Mouse (Mus musculus) embryonic fibroblast, embryonic 13.5 days (primary cell): ENCODE data around the gene Ppef2. TPM values are rescaled to one million over a fixed set of nuclear protein-coding genes. Genes with fewer than 3 reads are reported as not detected.

ENCODE experiments used
- H3K27ac ChIP-seq: 2 replicates; pipeline ENCODE4 v1.5.1; 2012; ENCODE audit warnings: low read length, control low read depth, inconsistent platforms; ENCODE audit not compliant: insufficient read depth
- H3K4me1 ChIP-seq: 2 replicates; pipeline ENCODE4 v1.6.1; 2011; ENCODE audit warnings: low read length; ENCODE audit not compliant: control insufficient read depth, insufficient read depth
- H3K4me3 ChIP-seq: 2 replicates; pipeline ENCODE4 v1.5.1; 2011; ENCODE audit warnings: mild to moderate bottlenecking, control low read depth, low read length; ENCODE audit not compliant: insufficient read depth
- CTCF ChIP-seq: IDR thresholded peaks from 2 replicates; pipeline ENCODE4 v1.5.1; 2011; ENCODE audit warnings: mild to moderate bottlenecking, control low read depth, low read length, moderate library complexity, borderline replicate concordance; ENCODE audit not compliant: insufficient read depth
- POLR2A ChIP-seq: IDR thresholded peaks from 2 replicates; pipeline ENCODE4 v1.6.1; 2011; ENCODE audit warnings: low read depth, mild to moderate bottlenecking, control low read depth, low read length, moderate library complexity
- polyA plus RNA-seq: library from polyadenylated mRNA; stranded (reverse); fragments of >200 nt; gene quantifications from 2 replicates; pipeline ENCODE4 v1.2.4, GENCODE M21; 2011; ENCODE audit warnings: low read depth; ENCODE audit not compliant: missing spikeins, insufficient read length

Gene Ppef2
- polyA plus RNA-seq = not detected in 2 replicates

DNA sequence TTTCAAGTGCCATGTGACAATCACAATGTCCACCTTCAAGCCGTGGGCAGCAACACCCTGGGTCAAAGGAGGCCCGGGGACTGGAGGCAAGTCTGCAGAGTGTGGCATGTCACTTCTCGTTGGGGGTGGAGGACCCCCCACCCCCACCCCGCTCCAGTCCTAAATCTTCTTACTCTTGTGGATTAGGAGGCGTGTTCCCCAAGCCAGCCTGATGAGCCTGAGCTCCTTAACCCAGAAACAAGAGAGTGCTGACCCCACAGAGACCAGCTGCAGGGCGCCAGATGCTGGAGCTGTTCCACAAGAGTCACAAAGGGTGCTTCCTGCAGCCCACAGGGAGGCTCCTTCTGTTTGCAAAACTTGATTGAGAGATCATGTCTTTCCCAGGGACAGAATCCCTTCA, at the start of gene Ppef2:
Gene Ppef2 (minus strand): TSS at position 61 of the 400 bp plus-strand sequence.
- no peak within 1 kb of the TSS for H3K27ac ChIP-seq
- H3K4me1 ChIP-seq = no peaks in the 10 kb centered on the region
- no peak for TF ChIP-seq POLR2A
- TF ChIP-seq CTCF = no peak
- no peak within 1 kb of the TSS for H3K4me3 ChIP-seq

DNA sequence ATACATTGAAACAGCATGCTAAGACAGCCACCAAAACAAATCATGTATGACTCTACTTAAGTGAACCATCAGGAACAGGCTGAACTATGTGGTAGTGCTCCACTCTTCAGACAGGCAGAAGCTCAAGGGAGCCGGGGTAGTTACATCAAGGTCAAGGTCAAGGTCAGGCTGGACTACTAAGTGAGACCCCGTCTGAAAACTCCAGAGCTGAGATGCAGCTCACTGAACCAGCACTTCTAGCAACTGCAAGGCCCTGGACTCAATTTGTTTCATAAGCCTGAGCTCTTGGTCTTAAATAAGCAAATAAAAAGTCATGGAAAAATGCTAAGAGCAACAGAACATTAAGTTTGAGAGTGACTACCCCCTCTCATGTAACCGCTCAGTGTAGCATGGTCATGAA, 48.2 kb upstream of the Ppef2 start:
- TF ChIP-seq CTCF (no peak), POLR2A (no peak)
- H3K27ac ChIP-seq = no peak overlapping the region

DNA sequence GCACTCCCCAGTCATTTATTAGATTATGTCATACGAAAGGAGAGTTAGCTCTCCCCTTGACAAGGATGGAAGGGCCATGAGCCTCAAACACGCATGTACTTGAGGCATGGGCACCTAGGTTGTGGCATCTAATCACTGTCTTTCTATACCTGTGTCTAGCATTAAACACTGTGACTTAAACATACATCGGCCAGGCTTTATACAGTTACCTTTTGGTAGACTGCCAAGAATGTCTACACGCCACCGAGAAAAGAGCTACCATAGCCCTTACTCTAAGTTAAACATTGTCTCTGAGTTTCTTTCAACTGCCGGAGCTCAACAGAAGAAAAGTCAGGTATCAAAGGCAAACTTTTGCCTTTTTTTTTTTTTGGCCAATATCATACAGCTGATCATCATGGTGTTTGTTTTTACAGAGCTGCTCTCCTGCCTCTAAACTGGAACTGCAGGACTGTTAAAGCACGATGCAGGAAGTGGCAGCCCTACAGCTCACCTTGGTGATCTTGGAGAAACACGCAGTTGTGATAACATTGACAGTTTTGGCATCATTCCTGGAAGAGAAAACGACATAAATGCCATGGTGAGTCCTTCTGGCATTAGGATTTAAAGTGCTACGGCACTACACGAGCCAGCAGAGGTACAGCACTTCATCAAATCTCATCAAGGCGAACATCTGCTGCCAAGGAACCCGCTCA, 46.2 kb upstream of the Ppef2 start:
- TF ChIP-seq POLR2A (no peak), CTCF (no peak)
- H3K4me1 ChIP-seq = no peaks in the 10 kb centered on the region
- H3K27ac ChIP-seq = no peak overlapping the region
- no peak overlapping the region for H3K4me3 ChIP-seq

More for the DNA sequence above, 48.2 kb upstream of the Ppef2 start:
- 0 out of 2 replicates have a peak, but pooled peaks cover 2% of the 10 kb centered on the region for H3K4me1 ChIP-seq
- H3K4me3 ChIP-seq = no peak overlapping the region

DNA sequence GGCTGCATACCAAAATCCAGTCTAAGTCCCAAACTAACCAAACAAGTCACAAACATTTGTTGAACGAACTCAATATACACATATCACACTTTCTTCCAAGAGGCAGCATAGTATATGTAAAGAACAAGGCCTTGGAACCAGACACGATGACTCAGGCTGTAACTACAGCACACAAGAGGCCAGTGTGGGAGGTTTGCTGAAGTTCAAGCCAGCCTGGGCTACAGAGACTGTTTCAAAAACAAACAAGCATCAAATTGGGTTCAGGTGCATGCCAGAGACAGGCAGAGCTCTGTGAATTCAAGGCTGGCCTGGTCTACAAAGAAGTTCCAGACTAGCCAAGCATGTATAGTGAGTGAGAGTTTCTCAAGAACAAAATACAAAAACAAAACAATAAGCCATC, 38.4 kb upstream of the Ppef2 start:
- TF ChIP-seq CTCF (no peak), POLR2A (no peak)
- Histone ChIP-seq H3K27ac (no peak overlapping the region), H3K4me1 (no peaks in the 10 kb centered on the region), H3K4me3 (no peak overlapping the region)

DNA sequence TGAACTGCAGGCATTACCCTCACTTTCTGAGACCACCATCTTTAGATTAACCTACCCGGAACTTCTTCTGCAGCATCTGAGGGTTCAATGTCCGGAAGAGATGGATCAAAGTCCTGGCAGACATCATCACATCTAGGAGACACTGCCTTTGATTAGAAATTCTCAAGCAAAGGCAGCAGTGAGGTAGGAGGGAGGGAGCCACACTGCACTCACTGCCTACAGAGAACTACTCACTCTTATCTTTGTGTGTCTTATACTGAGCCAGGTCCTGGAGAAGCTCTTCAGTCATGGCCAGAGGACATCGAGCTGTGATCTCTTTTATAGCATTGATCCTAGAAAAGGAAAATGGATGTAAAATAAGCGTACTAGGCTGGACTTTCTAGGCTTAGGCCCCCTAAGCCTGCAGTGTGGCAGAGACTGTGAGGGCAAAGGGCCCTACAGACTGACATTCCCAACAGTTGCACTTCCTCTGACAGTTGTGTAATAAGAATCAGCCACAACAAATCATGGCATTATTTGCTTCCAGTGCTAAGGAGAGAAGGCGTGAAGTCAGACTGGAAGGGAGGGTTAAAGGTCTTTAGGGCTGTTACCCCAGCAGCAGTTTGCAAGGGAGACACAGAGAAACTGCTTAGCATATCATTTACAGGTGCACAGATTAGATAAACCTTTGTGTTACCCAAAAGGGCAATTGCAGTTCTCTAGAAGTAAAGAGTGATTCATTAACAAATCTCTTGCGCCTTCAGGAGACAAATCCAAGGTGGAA, 35.8 kb upstream of the Ppef2 start:
- Histone ChIP-seq H3K4me3 (no peak overlapping the region), H3K4me1 (no peaks in the 10 kb centered on the region), H3K27ac (no peak overlapping the region)
- TF ChIP-seq CTCF (no peak), POLR2A (no peak)

DNA sequence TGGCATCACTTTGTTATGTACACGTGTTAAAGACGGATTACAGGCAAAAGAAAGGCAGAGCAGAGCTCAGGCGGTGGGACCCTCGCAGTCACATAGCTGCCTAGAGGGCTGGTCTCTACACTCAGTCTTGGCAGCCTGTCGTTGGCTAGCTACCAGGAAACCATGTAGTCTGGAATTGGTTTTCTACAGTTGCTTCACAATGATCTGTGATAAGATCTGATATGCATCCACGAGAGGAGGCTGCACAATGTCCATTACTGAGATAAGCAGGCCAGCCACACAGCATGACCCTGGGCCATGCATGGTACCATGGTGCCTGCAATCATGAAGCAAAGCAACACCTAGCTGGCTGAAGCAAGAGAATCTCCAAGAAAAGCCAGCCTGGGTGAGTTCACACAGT, 31.8 kb upstream of the Ppef2 start:
- Histone ChIP-seq H3K4me1 (peaks cover 8% of the 10 kb centered on the region), H3K4me3 (no peak overlapping the region), H3K27ac (no peak overlapping the region)
- TF ChIP-seq POLR2A = no peak
- no peak for TF ChIP-seq CTCF

DNA sequence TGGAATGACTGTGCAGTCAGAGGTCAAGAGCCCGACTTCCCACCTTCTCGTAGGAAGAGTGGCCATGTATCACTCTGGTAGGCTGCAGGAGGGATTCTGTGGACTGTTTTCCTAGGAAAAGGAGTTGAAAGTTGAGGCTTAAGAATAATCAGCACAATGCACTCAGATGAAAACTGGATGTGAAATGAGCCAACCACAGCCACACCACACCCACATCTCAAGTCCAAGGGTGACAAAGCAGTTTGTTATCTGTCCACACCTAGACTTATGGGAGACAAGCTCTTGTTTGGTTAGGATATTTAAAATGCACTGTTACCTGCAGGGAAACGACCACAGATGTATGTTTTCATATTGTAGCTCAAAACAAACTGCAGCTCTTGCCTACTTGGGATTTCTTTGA, 27.0 kb upstream of the Ppef2 start:
- no peak overlapping the region for H3K4me3 ChIP-seq
- peak overlapping the region; percentile 76 for H3K27ac ChIP-seq
- peaks cover 11% of the 10 kb centered on the region for H3K4me1 ChIP-seq
- no peak for TF ChIP-seq CTCF
- TF ChIP-seq POLR2A = no peak

DNA sequence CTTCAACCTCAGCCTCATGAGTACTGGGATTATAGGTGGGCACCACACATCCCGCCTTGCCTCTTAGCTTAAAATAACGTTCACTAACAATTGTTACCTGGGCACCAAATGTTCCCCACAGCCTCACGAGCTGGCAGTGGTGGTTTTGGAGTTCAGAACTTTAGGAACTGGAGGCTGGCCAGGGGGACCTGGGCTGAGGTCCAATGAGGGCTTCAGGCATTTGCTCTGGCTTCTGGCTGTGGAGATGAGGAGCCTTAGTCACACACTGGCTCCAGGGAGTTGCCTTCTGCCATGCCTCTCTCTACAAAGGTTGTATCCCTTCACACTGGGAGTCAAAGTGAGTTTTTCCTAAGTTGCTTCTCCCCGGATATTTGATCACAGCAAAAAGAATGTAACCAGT, 26.5 kb upstream of the Ppef2 start:
- H3K27ac ChIP-seq = peak overlapping the region; percentile 76
- TF ChIP-seq POLR2A (no peak), CTCF (no peak)
- peaks cover 11% of the 10 kb centered on the region for H3K4me1 ChIP-seq
- no peak overlapping the region for H3K4me3 ChIP-seq

DNA sequence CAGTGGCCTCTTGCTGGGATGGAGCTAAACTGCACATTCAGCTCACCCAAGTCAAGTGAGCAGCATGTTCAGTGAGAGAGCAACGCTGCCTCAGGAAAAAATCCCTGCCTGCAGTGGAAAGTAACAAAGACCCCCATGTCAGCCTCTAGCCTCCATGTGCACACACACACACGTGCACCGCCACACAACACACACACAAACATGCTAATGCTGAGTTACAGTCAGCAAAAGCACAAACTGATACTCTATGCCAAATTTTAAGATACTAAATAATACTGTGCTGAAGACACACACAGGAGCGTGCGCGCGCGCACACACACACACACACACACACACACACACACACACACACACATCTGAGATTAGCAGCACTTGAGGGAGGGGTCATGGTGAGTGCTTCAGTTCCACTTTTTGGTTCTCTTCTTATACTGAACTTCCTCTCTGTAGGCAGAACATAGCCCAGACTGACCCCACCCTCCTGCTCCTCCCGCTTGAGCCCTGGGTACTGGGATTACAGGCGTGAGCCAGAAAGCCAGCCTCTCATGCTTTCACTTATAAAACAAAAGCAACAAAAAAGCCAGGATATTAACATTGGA, 23.0 kb upstream of the Ppef2 start:
- Histone ChIP-seq H3K4me1 (peaks cover 11% of the 10 kb centered on the region), H3K4me3 (no peak overlapping the region), H3K27ac (no peak overlapping the region)
- TF ChIP-seq POLR2A = no peak
- no peak for TF ChIP-seq CTCF
